Mouse (Mus musculus) layer of hippocampus, postnatal 25 days (tissue): ENCODE results near the gene Mdm2. TPM values are rescaled to one million over a fixed set of nuclear protein-coding genes. Genes with fewer than 3 reads are reported as not detected.

Source experiments
- DNase-seq, 2 experiments: peaks; one replicate each; pipeline ENCODE4 v3.0.0; 2022; ENCODE audit warnings: mixed read lengths in 2 of 2, low spot score in 1 of 2; ENCODE audit errors: extremely low spot score in 1 of 2
- total RNA-seq, 2 experiments: library from RNA; stranded (reverse); gene quantifications; 2 replicates each; pipeline ENCODE4 v1.2.3; 2021

Mdm2 gene
- total RNA-seq, 2 experiments from 2014 or later, result 56.5 to 57.5 TPM

DNA sequence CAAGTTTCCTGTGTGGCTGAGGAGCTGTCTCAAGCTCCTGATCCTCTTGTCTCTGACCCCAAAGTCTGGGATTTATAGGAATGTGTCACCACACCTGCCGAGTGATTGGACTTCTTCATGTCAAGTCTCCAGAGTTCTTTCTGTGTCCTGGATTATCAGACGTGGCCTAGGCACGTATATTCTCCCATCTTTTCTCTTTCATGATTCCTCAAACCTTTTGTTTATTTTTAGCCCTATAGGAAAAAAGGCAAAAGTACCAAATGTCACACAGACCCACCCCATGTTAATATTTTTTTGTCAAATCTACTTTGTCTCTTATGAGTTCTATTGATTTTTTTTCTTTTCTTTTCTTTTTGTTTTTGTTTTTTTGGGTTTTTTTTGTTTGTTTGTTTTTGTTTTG, 61.9 kb downstream of the Mdm2 start:
- no peak for DNase-seq

DNA sequence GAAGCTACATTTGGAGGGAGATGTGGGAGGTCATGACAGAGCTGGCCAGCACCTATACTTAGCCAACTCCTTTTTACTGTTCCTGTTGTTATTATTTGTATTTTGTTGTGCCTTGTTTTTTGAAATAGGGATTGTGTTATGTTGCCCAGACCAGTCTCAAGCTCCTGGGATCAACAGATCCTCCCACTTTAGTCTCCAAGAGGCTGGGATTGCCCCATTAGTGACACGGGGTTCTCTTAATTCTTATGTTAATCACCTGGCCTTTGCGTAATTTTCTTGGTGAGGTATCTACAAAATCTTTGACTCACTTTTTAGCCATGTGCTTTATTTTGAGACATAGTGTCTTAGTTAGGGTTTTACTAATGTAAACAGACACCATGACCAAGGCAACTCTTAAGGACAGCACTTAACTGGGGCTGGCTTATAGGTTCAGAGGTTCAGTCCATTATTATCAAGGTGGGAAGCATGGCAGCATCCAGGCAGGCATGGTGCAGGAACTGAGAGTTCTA, 62.5 kb downstream of the Mdm2 start:
- DNase-seq, result no peak

DNA sequence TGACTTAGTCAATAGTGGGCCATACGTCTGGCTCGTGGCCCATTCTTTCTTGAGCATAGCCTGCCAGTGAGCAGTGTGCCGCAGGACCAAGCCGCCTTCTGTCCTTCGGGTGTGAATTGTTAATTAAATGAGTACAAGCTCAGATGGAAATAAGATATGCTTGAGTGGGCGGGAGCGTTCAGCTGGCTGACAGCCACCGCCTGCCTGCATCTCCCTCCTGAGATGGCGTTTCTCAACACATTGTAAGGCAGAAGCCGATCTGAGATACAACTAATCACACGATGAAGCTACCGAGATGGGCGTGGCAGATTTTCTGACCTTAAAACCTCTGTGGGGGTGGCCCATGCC, 63.4 kb downstream of the Mdm2 start:
- peak; percentile 9 to 17 for DNase-seq

DNA sequence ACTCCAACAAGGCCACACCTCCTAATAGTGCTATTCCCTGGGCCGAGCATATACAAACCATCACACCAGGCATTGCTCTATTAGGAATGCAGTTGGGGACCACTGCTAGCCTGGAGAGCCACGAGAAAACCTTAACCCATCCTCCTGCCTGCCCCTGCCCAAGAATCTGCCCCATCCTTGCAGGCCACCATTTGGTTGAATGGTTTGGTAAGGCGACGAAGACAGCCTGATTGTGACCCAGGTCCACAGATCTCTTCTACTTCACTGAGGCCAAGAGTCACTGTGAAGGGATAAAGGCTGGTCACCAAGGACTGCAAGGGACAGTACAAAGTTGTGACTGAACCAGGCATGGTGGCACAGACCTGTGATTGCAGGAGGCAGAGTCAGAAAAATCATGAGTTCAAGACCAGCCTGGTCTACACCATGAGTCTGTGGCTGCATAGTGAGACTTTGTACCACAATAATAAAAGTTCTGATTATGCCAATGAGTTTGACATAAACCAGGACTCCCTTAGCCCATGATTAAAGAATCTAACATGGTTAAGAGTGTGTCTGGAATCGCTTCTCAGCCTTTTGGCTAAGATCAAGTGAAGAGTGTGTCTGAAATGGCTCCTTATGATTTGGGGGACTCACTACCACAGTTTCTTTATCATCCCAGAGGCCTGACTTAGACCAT, 63.9 kb downstream of the Mdm2 start:
- DNase-seq, result no peak

DNA sequence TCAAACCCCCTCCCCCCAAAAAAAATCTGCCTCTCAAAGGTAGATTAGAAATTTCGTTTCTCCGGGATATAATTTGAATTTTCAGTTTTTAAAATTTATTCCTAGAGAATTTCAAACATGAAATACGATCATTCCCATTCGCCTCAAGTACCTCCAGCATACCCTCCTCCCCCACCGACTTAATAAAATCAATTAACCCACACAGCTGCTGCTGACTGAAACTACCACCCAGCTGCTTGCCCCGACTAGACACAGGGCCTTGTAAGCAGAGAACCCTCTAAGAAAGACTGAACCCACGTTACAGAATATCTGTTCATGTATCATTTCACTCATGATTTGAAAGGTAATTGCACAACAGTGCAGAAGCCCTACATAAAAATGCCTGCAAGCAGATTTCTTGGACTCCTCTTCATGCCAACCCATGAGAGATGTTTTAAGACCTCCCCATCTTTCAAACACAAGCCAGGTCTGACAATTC, 65.0 kb downstream of the Mdm2 start:
- DNase-seq, result no peak

DNA sequence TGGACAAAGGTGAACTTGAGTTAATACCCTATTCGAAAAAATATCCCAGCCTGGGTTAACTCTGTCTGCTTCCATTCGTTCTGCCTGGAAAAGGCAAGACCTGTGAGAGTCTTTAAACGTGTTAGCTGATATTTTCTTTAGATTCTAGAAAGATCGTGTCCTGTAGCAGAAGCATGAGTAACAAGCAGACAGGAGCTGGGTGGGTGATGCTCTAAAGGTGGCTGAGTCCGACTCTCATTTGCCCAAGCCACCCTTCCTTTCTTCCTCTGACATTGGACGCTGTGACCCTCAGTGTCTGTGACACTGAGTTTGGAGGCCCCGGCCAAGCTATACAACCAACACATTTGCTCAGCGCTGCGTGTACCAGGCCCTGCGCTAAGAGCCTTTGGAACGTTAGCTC, 65.7 kb downstream of the Mdm2 start:
- DNase-seq, result no peak

DNA sequence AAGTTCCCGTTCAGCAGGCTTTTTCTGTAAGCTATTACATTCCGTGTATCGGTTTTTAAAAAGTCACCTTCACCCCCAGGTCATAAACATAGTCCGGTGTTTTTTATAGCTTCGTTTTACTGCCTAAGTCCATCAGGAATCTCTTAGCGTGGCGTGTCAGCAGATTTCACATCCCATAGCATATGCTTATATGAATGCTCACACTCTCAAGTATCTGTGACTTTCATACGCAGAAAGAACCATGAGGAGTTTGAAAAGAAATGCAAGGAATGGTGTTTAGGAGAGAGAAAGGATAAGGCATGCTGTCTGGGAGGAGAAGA, 66.2 kb downstream of the Mdm2 start:
- DNase-seq, result no peak

DNA sequence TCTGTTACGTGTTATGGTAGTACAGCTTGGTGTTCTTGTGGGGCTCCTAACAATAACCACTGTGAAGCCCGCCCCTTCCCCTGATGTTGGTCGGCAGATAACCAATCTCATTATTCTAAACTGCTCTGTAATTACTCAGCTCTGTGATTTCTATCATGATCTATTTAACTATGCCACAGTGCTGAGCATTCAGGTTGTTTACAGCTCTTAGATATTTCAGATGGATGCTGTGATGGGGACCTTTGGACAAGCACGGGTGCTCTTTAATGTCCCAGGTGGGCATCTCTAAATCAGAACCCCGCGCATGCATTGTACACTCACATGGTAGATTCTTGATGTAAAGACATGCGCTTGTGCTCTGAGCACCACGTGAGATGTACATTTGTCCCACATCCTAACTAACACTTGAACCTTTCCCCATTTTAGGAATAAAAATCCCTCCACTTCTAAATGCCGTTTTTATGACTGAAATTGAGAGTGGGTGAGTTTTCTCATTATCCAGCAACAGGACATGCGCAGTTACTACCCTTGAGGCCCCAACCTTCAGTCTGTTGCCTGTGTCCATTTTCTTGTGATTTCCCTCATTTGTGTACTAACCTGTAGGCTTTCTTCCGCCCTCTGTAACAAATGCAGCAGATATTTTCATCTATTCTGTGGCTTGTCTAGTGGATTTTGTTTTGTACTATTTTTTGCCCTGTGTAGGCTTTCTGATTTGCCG, 66.7 kb downstream of the Mdm2 start:
- no peak for DNase-seq

DNA sequence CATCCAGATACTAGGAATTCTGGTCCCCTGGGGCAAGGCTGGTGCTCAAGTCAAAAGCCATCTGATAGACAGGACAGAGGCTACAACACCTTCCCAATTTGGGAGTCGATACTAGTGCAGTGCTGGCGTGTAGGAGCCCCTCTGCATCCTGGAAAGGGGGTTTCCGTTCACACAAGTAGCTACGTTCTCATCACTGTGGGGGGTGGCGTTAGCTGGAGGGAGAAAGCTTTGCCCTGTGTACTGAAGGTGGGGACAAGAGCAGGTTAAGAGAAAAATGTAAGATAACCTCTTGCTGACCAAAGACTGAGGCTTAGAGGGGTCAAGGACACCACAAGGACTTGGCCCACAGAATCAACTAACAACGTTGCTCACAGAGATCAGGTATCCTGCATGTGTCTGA, 67.3 kb downstream of the Mdm2 start:
- no peak for DNase-seq

DNA sequence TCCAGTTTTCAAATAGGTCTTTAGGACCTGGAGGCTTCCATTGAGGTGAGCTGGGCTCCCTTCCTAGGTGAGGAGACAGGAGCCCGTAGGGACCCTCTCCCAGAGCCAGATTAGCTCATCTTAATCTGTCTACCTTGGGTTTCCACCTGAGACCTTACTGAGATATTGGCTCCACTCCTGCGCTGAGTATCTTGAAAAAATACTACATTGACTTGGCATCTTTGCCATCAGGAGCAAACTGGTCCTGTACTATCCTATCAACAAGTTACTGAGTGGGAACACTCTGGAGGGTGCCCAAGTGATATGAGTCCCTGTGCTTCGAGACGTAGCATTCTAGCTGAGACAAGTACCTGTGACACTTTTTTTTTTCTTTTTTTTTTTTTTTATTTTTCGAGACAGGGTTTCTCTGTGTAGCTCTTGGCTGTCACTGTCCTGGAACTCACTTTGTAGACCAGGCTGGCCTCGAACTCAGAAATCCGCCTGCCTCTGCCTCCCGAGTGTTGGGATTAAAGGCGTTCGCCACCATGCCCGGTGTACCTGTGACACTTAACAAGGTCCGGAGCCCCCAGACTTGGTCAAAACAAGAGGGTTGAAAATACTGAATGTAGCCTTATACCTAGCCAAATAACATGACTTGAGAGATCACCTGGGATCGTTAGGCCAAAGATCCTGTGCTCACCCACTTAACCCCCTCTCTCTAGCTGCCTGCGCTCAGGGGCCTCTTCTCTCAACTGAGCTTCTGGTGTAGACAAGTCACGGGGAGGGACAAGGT, 67.9 kb downstream of the Mdm2 start:
- no peak for DNase-seq

DNA sequence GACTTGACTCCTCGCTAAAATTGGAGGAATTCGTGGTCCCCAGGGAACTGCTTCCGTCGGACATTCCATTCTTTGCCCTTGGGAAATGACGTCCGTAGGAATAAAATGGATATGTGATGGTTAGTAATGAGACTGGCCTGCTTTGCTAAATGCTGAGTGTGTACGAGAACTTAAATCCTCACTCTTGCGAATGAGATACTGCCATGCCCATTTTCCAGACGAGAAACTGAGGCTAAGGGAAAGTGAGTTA, 68.4 kb downstream of the Mdm2 start:
- DNase-seq, result no peak

DNA sequence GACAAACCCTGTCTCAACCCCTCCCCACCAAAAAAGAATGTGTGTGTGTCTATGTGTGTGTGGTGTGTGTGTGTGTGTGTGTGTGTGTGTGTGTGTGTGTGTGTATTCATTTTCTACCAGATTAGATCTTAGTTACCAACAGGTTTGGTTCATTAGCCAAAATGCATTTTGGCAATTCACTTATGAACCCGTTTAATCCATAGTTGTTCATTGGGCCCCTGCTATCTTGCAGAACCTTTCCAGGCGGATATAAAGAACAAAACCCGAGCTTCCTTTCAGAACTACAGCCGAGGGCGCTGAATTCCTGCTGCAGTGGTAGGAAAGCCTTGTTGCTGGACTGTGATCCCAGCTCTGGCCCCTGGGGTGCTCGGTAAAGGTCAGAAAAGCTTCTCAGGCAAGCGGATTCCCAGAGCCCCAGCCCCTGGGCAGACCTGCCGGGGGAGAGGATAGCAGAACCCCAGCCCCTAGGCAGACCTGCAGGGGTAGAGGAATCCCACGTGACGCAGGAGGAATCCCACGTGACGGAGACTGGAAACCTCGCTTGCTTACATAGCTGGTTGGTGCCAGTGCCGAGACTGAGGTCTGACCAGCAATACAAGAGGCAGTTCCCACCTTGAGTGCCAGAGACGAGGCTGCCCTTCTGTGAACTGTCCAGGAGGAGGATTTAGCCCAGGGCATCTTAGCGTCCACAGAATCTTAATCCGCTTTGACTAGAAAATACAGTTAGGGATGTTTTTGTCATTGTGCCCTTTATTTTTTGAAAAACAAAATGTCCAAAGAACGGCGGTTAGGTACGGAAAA, 69.0 kb downstream of the Mdm2 start:
- no peak for DNase-seq

DNA sequence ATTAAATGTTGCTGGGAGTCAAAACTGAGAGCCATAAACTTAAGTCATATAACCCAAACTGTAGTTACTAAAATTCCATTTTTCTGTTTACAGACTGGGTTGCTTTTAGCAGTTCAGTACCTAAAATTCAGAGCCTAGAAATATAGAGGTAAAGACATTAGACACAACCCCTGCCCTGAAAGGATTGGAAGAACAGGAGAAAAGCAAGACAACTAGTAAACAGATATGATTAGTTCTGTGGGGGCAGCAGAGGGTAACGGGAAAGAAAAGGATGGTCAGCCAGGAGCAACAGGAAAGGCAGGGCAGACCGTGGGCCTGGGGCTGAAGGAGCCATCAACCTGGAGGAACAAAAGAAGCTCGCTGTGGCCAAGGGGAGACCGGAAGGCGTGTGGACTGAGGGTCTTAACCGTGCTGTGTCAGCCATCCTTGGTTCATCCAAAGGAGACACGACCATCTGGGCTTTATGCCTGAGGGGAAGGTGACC, 69.9 kb downstream of the Mdm2 start:
- no peak for DNase-seq

DNA sequence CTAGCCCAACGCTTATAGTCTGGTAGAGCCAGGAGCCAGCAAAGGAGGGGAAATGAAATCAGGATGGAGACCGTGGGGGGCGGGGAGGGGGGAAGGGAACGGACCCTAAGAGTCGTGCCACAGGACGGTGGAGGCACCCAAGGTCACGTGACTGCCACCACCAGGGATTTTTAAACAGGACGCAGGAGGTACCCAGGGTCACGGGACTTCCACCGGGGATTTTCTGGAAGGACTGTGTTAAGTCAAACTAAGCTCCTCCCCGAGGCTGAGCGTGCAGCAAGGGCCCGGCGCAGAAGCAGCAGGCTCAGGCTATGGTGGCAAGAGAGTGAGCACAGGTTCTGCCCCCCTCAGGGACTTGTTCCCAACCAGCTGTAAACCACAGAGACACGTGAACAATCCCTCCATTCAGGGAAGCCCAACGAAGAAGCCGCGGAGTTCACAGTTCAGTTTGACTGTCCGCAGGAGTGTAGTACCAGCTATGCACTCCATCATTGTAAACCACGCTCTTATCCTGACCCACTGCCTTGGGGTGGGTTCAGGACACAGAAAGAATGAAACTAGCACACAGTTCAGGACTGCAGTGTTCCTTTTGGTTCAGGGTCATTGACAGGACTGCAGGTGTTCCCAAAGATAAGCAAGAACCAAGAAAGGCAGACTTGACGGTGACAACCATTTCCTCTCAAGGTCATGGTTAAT, 70.5 kb downstream of the Mdm2 start:
- DNase-seq, result no peak

DNA sequence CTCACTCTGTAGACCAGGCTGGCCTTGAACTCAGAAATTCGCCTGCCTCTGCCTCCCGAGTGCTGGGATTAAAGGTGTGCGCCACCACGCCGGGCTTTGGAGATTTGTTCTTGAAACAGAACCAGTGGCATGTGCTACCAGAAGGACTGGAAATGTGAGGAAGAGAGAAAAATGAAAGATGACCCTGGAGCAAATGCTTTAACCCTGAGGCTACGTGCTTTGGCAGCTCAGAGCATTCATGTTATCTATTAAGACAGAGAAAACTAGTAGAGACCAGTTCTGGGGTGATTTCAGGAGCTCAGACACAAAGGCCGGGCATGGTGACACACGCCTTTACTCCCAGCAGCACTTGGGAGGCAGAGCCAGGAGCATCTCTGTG, 71.3 kb downstream of the Mdm2 start:
- DNase-seq, result no peak

Other genes starting within 250 kb of the Mdm2 start
- gene Cpm, start 81.3 kb downstream of the Mdm2 start, total RNA-seq, result 10 to 100 TPM in 1 of 2 experiments, 1 to 10 TPM in 1; 8.5 to 11.4 TPM
- gene Slc35e3, start 35.6 kb upstream of the Mdm2 start, total RNA-seq, result 10 to 100 TPM; 32.2 to 33.3 TPM
- 10 to 100 TPM; 17.6 to 20.4 TPM for gene Nup107, start 81.9 kb upstream of the Mdm2 start, total RNA-seq
- 10 to 100 TPM; 67.4 to 70.2 TPM for gene Rap1b, start 135.3 kb upstream of the Mdm2 start, total RNA-seq